Mouse (Mus musculus): ENCODE results near the gene Rfxank. TPM values are rescaled to one million over a fixed set of nuclear protein-coding genes. Genes with fewer than 3 reads are reported as not detected.

Gene Rfxank
- polyA plus RNA-seq, 1 experiment from 2014 or later = 11.8 TPM

GRCm38 (mm10) chr8:70084191-70085065 is 54.5 kb downstream of the Rfxank start:
- H3K4me2 ChIP-seq (ENCODE audit: low read length) = peak overlapping the region; percentile 88
- WGBS = 1% methylated on average over 70 of the region's 71 CpGs

DNA sequence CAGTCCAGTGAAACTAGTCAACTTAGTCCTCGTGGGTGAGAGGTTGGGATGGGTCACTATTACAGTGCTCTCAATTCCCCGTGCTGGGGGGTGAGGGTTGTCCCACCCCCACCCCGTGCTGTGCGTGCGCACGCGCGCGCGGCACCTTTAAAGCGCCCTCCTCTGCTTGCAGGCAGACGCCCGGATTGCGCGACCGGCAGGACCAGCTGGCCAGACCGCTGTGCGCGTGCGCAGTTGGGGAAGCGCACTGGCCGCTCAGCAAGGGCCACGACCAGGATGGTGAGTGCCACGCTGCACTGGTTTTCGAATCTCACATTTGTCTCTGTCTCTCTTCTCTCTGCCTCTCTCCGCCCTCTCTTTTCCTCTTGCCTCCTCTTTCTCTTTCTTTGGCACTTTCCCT is 55.7 kb downstream of the Rfxank start, which contains the start of gene Hapln4:
Hapln4 (plus strand) TSS at position 173 of the 400 bp plus-strand sequence.
- Histone ChIP-seq H3K27me3 (ENCODE audit: control insufficient read depth, insufficient read depth, low read depth, low read length) (peaks cover 37% of the 10 kb centered on the region), H3K4me2 (ENCODE audit: low read length) (peak within 1 kb of the TSS; percentile 88), H3K4me1 (ENCODE audit: control insufficient read depth, insufficient read depth, low read length) (peaks cover 25% of the 10 kb centered on the region), H3K27ac (ENCODE audit: low read length) (no peak within 1 kb of the TSS), H3K9ac (ENCODE audit: low read depth, low read length) (peak within 1 kb of the TSS; percentile 51), H3K36me3 (ENCODE audit: control insufficient read depth, insufficient read depth, low read length) (no peaks in the 10 kb centered on the region), H3K4me3 (ENCODE audit: low read depth, low read length) (peak within 1 kb of the TSS; percentile 44), H3K9me3 (replicated peaks; ENCODE audit: control insufficient read depth, low read length, poor library complexity, severe bottlenecking) (no peaks in the 10 kb centered on the region)
- no peak for ATAC-seq
- under 1% methylated on average over 21 of the region's 26 CpGs for WGBS

More at GRCm38 (mm10) chr8:70084191-70085065, 54.5 kb downstream of the Rfxank start:
- H3K27ac ChIP-seq (ENCODE audit: low read length) = no peak overlapping the region
- peak overlapping the region; percentile 44 for H3K4me3 ChIP-seq (ENCODE audit: low read depth, low read length)
- H3K9ac ChIP-seq (ENCODE audit: low read depth, low read length) = peak overlapping the region; percentile 51
- peak; percentile 12; the same call in 1 of the 2 replicates for ATAC-seq
- peaks cover 35% of the 10 kb centered on the region for H3K4me1 ChIP-seq (ENCODE audit: control insufficient read depth, insufficient read depth, low read length)
- H3K27me3 ChIP-seq (ENCODE audit: control insufficient read depth, insufficient read depth, low read depth, low read length) = peaks cover 41% of the 10 kb centered on the region
- no peaks in the 10 kb centered on the region for H3K9me3 ChIP-seq (replicated peaks; ENCODE audit: control insufficient read depth, low read length, poor library complexity, severe bottlenecking)
- no peaks in the 10 kb centered on the region for H3K36me3 ChIP-seq (ENCODE audit: control insufficient read depth, insufficient read depth, low read length)

DNA sequence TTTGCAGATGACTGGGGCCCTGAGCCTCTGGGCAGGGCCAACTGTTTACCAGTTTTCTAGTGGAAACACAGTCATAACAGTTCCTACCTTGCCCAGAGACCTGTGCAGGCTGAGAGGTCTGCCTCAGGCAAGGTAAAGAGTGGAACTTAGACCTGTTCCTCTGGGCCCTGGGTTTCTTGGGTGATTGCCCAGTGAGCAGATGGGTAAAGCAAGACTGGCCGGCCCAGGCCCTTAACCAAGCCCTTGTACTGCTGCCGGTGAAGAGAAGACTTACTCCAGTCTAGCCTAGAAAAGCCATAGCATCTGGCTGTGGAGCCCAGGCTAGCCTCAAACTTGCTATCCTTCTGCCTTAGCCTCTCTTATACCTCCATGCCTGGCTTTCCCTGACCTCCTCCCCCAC is 57.0 kb downstream of the Rfxank start:
- Histone ChIP-seq H3K27me3 (ENCODE audit: control insufficient read depth, insufficient read depth, low read depth, low read length) (peaks cover 30% of the 10 kb centered on the region), H3K9me3 (replicated peaks; ENCODE audit: control insufficient read depth, low read length, poor library complexity, severe bottlenecking) (no peaks in the 10 kb centered on the region), H3K4me2 (ENCODE audit: low read length) (no peak overlapping the region), H3K36me3 (ENCODE audit: control insufficient read depth, insufficient read depth, low read length) (no peaks in the 10 kb centered on the region), H3K27ac (ENCODE audit: low read length) (no peak overlapping the region), H3K4me1 (ENCODE audit: control insufficient read depth, insufficient read depth, low read length) (peaks cover 15% of the 10 kb centered on the region), H3K4me3 (ENCODE audit: low read depth, low read length) (no peak overlapping the region), H3K9ac (ENCODE audit: low read depth, low read length) (no peak overlapping the region)
- WGBS = 77% methylated on average over 2 of the region's 2 CpGs
- no peak for ATAC-seq

Small RNA genes lying within 50 kb of the gene (microRNA-seq; reads per million reads assigned to microRNA genes)
- 3.1 reads per million, percentile 14 among the genes with 10 or more reads in this experiment for gene Mir7066

Other genes starting within 250 kb of the Rfxank start
- gene Tssk6, start 237.0 kb downstream of the Rfxank start, polyA plus RNA-seq (2015; fragmentation: Nextera tagmentation; extraction: Ambion mirVana) = 3.0 and 3.5 TPM in 2 replicates
- gene Ndufa13, start 236.6 kb downstream of the Rfxank start, polyA plus RNA-seq (2015; fragmentation: Nextera tagmentation; extraction: Ambion mirVana) = 172 TPM in 2 replicates
- 12.0 and 12.3 TPM in 2 replicates for gene Yjefn3, start 236.4 kb downstream of the Rfxank start, polyA plus RNA-seq (2015; fragmentation: Nextera tagmentation; extraction: Ambion mirVana)
- 15.8 and 19.1 TPM in 2 replicates for gene Gatad2a, start 142.8 kb downstream of the Rfxank start, polyA plus RNA-seq (2015; fragmentation: Nextera tagmentation; extraction: Ambion mirVana)
- gene Mau2, start 96.4 kb downstream of the Rfxank start, polyA plus RNA-seq (2015; fragmentation: Nextera tagmentation; extraction: Ambion mirVana) = 75.8 and 79.0 TPM in 2 replicates
- 58.4 and 61.9 TPM in 2 replicates for gene Sugp1, start 96.3 kb downstream of the Rfxank start, polyA plus RNA-seq (2015; fragmentation: Nextera tagmentation; extraction: Ambion mirVana)
- 1.3 and 1.4 TPM in 2 replicates for gene Tm6sf2, start 66.2 kb downstream of the Rfxank start, polyA plus RNA-seq (2015; fragmentation: Nextera tagmentation; extraction: Ambion mirVana)
- 0.89 and 0.93 TPM in 2 replicates for gene Hapln4, start 55.7 kb downstream of the Rfxank start, polyA plus RNA-seq (2015; fragmentation: Nextera tagmentation; extraction: Ambion mirVana)
- 169 and 189 TPM in 2 replicates for gene Ncan, start 18.3 kb downstream of the Rfxank start, polyA plus RNA-seq (2015; fragmentation: Nextera tagmentation; extraction: Ambion mirVana)
- gene Nr2c2ap, start 7.8 kb downstream of the Rfxank start, polyA plus RNA-seq (2015; fragmentation: Nextera tagmentation; extraction: Ambion mirVana) = 35.0 and 38.2 TPM in 2 replicates
- 48.7 and 55.5 TPM in 2 replicates for gene Borcs8, start 345 bp upstream of the Rfxank start, polyA plus RNA-seq (2015; fragmentation: Nextera tagmentation; extraction: Ambion mirVana)
- gene Mef2b, start 557 bp upstream of the Rfxank start, polyA plus RNA-seq (2015; fragmentation: Nextera tagmentation; extraction: Ambion mirVana) = 0.51 and 0.73 TPM in 2 replicates
- gene Tmem161a, start 33.2 kb upstream of the Rfxank start, polyA plus RNA-seq (2015; fragmentation: Nextera tagmentation; extraction: Ambion mirVana) = 51.0 and 54.5 TPM in 2 replicates
- 6.8 and 9.2 TPM in 2 replicates for gene Slc25a42, start 73.2 kb upstream of the Rfxank start, polyA plus RNA-seq (2015; fragmentation: Nextera tagmentation; extraction: Ambion mirVana)
- gene Sugp2, start 95.1 kb upstream of the Rfxank start, polyA plus RNA-seq (2015; fragmentation: Nextera tagmentation; extraction: Ambion mirVana) = 104 TPM in 2 replicates
- gene Armc6, start 95.3 kb upstream of the Rfxank start, polyA plus RNA-seq (2015; fragmentation: Nextera tagmentation; extraction: Ambion mirVana) = 116 and 133 TPM in 2 replicates
- gene Homer3, start 143.7 kb upstream of the Rfxank start, polyA plus RNA-seq (2015; fragmentation: Nextera tagmentation; extraction: Ambion mirVana) = 26.3 and 29.9 TPM in 2 replicates
- 40.3 and 45.0 TPM in 2 replicates for gene Ddx49, start 163.3 kb upstream of the Rfxank start, polyA plus RNA-seq (2015; fragmentation: Nextera tagmentation; extraction: Ambion mirVana)
- 261 and 268 TPM in 2 replicates for gene Cope, start 163.4 kb upstream of the Rfxank start, polyA plus RNA-seq (2015; fragmentation: Nextera tagmentation; extraction: Ambion mirVana)
- gene Cers1, start 176.6 kb upstream of the Rfxank start, polyA plus RNA-seq (2015; fragmentation: Nextera tagmentation; extraction: Ambion mirVana) = 40.3 and 42.1 TPM in 2 replicates
- gene Gdf1, start 190.7 kb upstream of the Rfxank start, polyA plus RNA-seq (2015; fragmentation: Nextera tagmentation; extraction: Ambion mirVana) = 2.5 and 7.0 TPM in 2 replicates
- 11.3 and 11.6 TPM in 2 replicates for gene Upf1, start 214.1 kb upstream of the Rfxank start, polyA plus RNA-seq (2015; fragmentation: Nextera tagmentation; extraction: Ambion mirVana)
- gene Comp, start 234.4 kb upstream of the Rfxank start, polyA plus RNA-seq (2015; fragmentation: Nextera tagmentation; extraction: Ambion mirVana) = 0.36 and 0.47 TPM in 2 replicates

Measured in midbrain, embryonic 16.5 days (tissue).